Mouse (Mus musculus) heart, postnatal 0 days (tissue): ENCODE measurements at regions not wholly inside any gene's neighbourhood (a gene's known extent, or its start where the extent isn't known, plus 50 kb on each side); places are given as distances from the start of the nearest gene placed in this dataset.

Experiments
- ATAC-seq: fragments of 200-750 bp; cut with Nextera tagmentation; 2 replicates; pipeline ENCODE4 v1.8.0; 2017; ENCODE audit warnings: low read depth, moderate number of reproducible peaks, moderate library complexity; ENCODE audit not compliant: insufficient read depth
- DNase-seq: peaks from one replicate; pipeline ENCODE4 v3.0.0-alpha.2; 2016; ENCODE audit warnings: low spot score
- H3K27ac ChIP-seq: fragments of 300-500 bp; sonication (generic); 2 replicates; pipeline ENCODE4 v1.5.1; 2014; ENCODE audit warnings: low read depth, mild to moderate bottlenecking
- H3K27me3 ChIP-seq: fragments of 300-500 bp; sonication (generic); 2 replicates; pipeline ENCODE4 v1.6.1; 2014; ENCODE audit warnings: low read length, mixed read lengths; ENCODE audit not compliant: control insufficient read depth, insufficient read depth
- H3K36me3 ChIP-seq: fragments of 300-500 bp; sonication (generic); replicated peaks from 2 replicates; pipeline ENCODE4 v1.6.1; 2014; ENCODE audit warnings: low read length, mixed read lengths; ENCODE audit not compliant: control insufficient read depth, insufficient read depth
- H3K4me1 ChIP-seq: fragments of 300-500 bp; sonication (generic); 2 replicates; pipeline ENCODE4 v1.6.1; 2014; ENCODE audit warnings: antibody characterized with exemption; ENCODE audit not compliant: control insufficient read depth, insufficient read depth
- H3K4me2 ChIP-seq: fragments of 300-500 bp; sonication (generic); 2 replicates; pipeline ENCODE4 v1.6.1; 2014; ENCODE audit warnings: low read depth, mild to moderate bottlenecking, low read length, moderate library complexity
- H3K4me3 ChIP-seq: fragments of 300-500 bp; sonication (generic); 2 replicates; pipeline ENCODE4 v1.5.1; 2014; ENCODE audit warnings: low read depth, low read length
- H3K9ac ChIP-seq: fragments of 300-500 bp; sonication (generic); replicated peaks from 2 replicates; pipeline ENCODE4 v1.6.1; 2014; ENCODE audit warnings: low read depth, low read length, mixed read lengths
- H3K9me3 ChIP-seq: fragments of 300-500 bp; sonication (generic); replicated peaks from 2 replicates; pipeline ENCODE4 v1.6.1; 2016; ENCODE audit warnings: low read length; ENCODE audit not compliant: control insufficient read depth
- CTCF ChIP-seq: IDR thresholded peaks from 2 replicates; pipeline ENCODE4 v1.5.1; 2016; ENCODE audit warnings: antibody characterized with exemption, control low read depth, low read depth
- EP300 ChIP-seq: IDR thresholded peaks from 2 replicates; pipeline ENCODE4 v1.6.1; 2016; ENCODE audit warnings: antibody characterized with exemption, low read depth
- WGBS: fragments of 180-500 bp; shearing (Covaris S2); extraction: QIAGEN DNeasy Blood & Tissue Kit; methylation state at CpG from one replicate; pipeline ENCODE4 v1.1.7; 2014; 5-methylcytosine and 5-hydroxymethylcytosine counted together

DNA sequence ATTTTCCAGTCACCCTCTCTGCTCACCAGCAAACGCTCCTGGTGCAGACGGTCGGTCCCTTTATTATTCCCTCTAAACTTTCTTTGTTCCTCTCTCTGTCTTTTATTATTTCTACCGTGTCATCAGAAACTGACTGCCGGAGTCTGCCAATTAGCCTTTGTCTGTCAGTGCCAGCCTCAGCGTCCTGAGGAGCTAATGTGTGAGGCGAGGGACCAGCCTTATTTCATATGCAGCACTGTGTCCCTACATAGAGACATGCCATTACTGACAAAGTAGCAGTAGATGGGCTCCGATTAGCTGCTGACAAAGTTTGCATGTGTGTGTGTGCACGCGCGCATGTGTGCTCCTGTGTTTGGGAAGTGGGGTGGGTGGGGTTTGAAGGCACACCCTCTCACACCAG is 82.6 kb upstream of the Zfp64 start:
- ATAC-seq: no peak
- TF ChIP-seq EP300: no peak
- Histone ChIP-seq H3K9me3 (no peaks in the 10 kb centered on the region), H3K4me2 (no peak overlapping the region), H3K4me3 (no peak overlapping the region), H3K36me3 (no peaks in the 10 kb centered on the region), H3K27me3 (no peaks in the 10 kb centered on the region), H3K9ac (no peak overlapping the region), H3K4me1 (no peaks in the 10 kb centered on the region), H3K27ac (no peak overlapping the region)
- 82% methylated on average over 11 of the region's 11 CpGs for WGBS
- no peak for DNase-seq

DNA sequence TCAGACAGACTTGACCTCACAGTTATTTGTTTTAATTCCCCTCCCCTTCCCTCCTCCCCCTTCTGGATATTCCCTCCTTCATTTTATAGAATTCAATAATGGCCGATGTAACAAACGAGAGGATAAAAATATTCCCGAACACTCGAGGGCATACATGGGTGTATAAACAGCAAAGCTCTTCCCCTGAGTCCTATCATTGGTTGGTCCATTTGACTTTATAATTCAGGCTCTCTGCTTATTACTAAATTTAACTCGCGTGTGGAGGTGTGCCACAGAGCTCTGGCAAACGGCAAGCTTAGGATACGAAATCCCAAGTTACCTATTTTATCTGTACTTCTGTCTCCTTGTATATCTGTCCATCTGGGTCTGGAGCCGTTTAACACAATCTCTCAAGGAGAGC is 82.1 kb upstream of the Zfp64 start:
- no peak overlapping the region for H3K9ac ChIP-seq
- no peak overlapping the region for H3K27ac ChIP-seq
- no peaks in the 10 kb centered on the region for H3K36me3 ChIP-seq
- H3K27me3 ChIP-seq: no peaks in the 10 kb centered on the region
- H3K4me1 ChIP-seq: no peaks in the 10 kb centered on the region
- WGBS: 70% methylated on average over 9 of the region's 9 CpGs
- DNase-seq: no peak
- no peak for ATAC-seq
- H3K4me3 ChIP-seq: no peak overlapping the region
- H3K4me2 ChIP-seq: no peak overlapping the region
- no peaks in the 10 kb centered on the region for H3K9me3 ChIP-seq
- no peak for TF ChIP-seq EP300
- no peak for TF ChIP-seq CTCF

DNA sequence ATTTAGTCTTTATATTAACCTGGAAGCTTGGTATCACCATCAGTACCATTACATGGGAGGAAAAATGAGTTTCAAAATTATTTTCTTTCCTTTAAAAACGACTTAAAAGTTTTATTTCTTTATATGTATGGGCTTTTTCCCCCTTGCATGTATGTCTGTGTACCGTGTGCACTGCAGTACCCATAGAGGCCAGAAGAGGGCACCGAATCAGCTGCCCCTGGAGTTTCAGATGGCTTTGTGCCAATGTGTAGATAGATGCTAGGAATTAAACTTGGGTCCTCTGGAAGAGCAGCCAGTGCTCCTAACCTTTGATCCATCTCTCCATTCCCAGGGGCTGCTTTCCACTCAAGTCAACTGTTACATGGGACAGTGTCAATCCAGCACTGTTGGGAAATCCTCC is 79.9 kb upstream of the Zfp64 start:
- DNase-seq (no peak), ATAC-seq (no peak)
- Histone ChIP-seq H3K27me3 (no peaks in the 10 kb centered on the region), H3K27ac (no peak overlapping the region), H3K4me1 (no peaks in the 10 kb centered on the region), H3K9ac (no peak overlapping the region), H3K4me2 (no peak overlapping the region), H3K4me3 (no peak overlapping the region), H3K9me3 (no peaks in the 10 kb centered on the region), H3K36me3 (no peaks in the 10 kb centered on the region)
- 23% methylated on average over 3 of the region's 3 CpGs for WGBS
- TF ChIP-seq CTCF (peak; percentile 53), EP300 (no peak)

DNA sequence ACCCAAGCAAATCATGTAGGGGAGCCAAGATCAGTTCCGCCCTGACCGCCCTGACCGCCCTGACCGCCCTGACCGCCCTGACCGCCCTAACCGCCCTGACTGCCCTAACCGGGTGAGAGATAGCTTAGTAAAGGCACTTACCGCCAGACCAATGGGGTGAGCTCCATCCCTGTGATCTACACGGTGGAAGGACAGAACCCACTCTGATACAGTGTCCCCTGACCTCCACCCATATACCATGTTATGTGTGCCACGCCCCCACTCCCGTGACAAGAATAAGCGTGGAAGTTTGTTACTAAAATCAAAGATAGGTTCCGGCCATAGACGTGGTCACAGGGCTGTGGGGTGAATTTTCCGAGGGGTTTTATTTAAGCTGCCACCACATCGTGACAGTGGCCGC is 78.6 kb upstream of the Zfp64 start:
- 50% methylated on average over 18 of the region's 18 CpGs for WGBS
- no peak overlapping the region for H3K4me2 ChIP-seq
- ATAC-seq: no peak
- no peak for TF ChIP-seq CTCF
- TF ChIP-seq EP300: no peak
- H3K4me1 ChIP-seq: no peaks in the 10 kb centered on the region
- H3K9ac ChIP-seq: no peak overlapping the region
- no peak overlapping the region for H3K27ac ChIP-seq
- H3K36me3 ChIP-seq: no peaks in the 10 kb centered on the region
- H3K27me3 ChIP-seq: no peaks in the 10 kb centered on the region
- DNase-seq: no peak
- H3K9me3 ChIP-seq: no peaks in the 10 kb centered on the region
- no peak overlapping the region for H3K4me3 ChIP-seq

DNA sequence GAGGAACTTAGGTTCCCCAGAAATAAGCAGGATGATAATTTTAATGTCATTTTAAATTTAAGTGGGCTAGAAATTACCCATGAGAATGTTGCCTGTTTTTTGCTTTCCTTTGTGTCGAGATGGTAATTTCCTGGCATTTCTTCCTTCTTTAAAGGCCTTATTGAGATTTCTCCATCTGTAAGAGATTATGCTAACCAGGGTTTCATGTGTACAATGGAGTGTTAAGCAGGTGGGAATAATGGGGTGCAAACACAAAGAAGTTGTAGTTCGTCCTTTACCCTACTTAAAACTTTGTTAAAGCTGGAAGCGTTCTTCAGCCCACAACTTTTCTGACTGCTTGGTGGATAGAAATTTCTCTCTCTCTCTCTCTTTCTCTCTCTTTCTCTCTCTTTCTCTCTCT is 77.8 kb upstream of the Zfp64 start:
- Histone ChIP-seq H3K9me3 (no peaks in the 10 kb centered on the region), H3K4me3 (no peak overlapping the region), H3K9ac (no peak overlapping the region), H3K4me2 (no peak overlapping the region), H3K27ac (no peak overlapping the region), H3K4me1 (no peaks in the 10 kb centered on the region), H3K36me3 (no peaks in the 10 kb centered on the region), H3K27me3 (no peaks in the 10 kb centered on the region)
- TF ChIP-seq EP300 (no peak), CTCF (no peak)
- no peak for ATAC-seq
- WGBS: 69% methylated on average over 3 of the region's 3 CpGs
- DNase-seq: no peak

DNA sequence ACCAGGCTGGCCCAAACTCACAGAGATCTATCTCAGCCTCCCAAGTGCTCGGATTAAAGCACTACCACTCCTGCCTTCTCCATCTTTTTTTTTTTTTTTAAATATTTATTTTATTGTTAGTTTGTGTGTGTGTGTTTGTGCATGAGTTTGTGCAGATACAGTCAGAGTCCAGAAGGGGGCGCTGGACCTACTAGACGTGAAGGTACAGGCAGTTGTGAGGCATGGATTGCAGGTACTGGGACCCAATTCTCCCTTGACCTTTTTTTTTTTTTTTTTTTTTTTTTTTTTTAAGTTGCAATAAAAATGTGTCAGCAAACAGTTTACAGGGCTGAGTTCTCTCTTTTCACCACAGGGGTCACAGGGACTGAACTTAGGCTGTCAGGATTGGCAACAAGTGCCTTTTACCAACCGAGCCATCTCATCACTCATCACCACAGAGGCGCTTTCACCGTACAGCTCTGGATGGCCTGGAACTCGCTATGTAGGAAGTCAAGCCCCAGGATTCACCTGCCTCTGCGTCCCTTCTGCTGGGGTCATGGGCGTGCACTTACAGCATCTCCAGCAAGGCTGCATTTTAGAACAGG is 73.2 kb upstream of the Zfp64 start:
- H3K4me2 ChIP-seq: no peak overlapping the region
- ATAC-seq: no peak
- no peaks in the 10 kb centered on the region for H3K36me3 ChIP-seq
- WGBS: 64% methylated on average over 9 of the region's 9 CpGs
- no peak overlapping the region for H3K4me3 ChIP-seq
- no peaks in the 10 kb centered on the region for H3K9me3 ChIP-seq
- H3K4me1 ChIP-seq: no peaks in the 10 kb centered on the region
- no peaks in the 10 kb centered on the region for H3K27me3 ChIP-seq
- H3K27ac ChIP-seq: no peak overlapping the region
- no peak for DNase-seq
- H3K9ac ChIP-seq: no peak overlapping the region
- TF ChIP-seq CTCF (no peak), EP300 (no peak)
